Mouse (Mus musculus): ENCODE measurements at regions not wholly inside any gene's neighbourhood (a gene's known extent, or its start where the extent isn't known, plus 50 kb on each side); places are given as distances from the start of the nearest gene placed in this dataset.

DNA sequence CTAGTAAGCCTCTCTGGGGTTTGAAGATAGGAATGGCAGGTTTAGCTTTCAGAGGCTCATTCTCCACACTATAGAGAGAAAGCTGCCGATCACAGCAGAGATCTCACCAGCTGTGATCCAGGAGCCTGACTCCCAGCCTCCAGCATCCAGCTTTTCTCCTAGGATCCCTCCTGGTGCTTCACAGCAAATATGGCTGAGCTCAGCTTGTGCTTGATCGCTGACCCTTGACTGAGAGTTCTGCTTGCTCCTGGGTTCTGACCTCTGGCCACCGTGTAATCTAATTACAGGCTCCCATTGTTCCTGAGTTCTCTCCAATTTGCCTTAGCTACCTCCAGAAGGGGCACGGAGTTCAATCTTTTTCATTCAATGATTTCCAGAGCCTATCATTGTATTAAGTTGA lies 111.1 kb upstream of the Zfand5 start:
- TF ChIP-seq CTCF (IDR thresholded peaks at IDR 0.05; ENCODE audit: low read depth, low read length), result no peak
- TF ChIP-seq POLR2A (IDR thresholded peaks at IDR 0.05; ENCODE audit: insufficient read depth, low read length), result no peak
- no peak for TF ChIP-seq EP300 (IDR thresholded peaks at IDR 0.05; ENCODE audit: insufficient read depth, low read depth, low read length)

All from ES-Bruce4 (cell line).